Mouse (Mus musculus): ENCODE data around the gene Zfp110. TPM values are rescaled to one million over a fixed set of nuclear protein-coding genes. Genes with fewer than 3 reads are reported as not detected.
A peak's percentile ranks its signal among the peaks of the same experiment; 100 is the strongest.
"Not testable (repeated sequence)": the region's sequence is repeated elsewhere in the genome, so short reads cannot be mapped to it uniquely, and the experiment has no call there.

Gene Zfp110
- polyA plus RNA-seq, 1 experiment from 2014 or later = 21.6 TPM

GRCm38 (mm10) chr7:12815566-12815965 is 19.0 kb upstream of the Zfp110 start:
- peaks cover 17% of the 10 kb centered on the region for H3K9me3 ChIP-seq (replicated peaks; ENCODE audit: control insufficient read depth, low read length)
- ATAC-seq (replicated peaks; ENCODE audit: insufficient number of reproducible peaks, low FRiP score, low TSS enrichment) = no peak
- H3K9ac ChIP-seq (ENCODE audit: low read depth, low read length) = no peak overlapping the region
- no peak overlapping the region for H3K4me2 ChIP-seq
- 0 out of 2 replicates have a peak, but pooled peaks cover 2% of the 10 kb centered on the region for H3K4me1 ChIP-seq (ENCODE audit: control insufficient read depth, insufficient read depth, low read length)
- H3K4me3 ChIP-seq (ENCODE audit: low read depth, low read length) = no peak overlapping the region
- 99% methylated on average over 8 of the region's 8 CpGs for WGBS (ENCODE audit: insufficient replicate concordance)
- H3K27ac ChIP-seq (ENCODE audit: low read depth, low read length) = no peak overlapping the region
- no peaks in the 10 kb centered on the region for H3K27me3 ChIP-seq (ENCODE audit: control insufficient read depth, insufficient read depth, low read length)
- H3K36me3 ChIP-seq (ENCODE audit: control insufficient read depth, insufficient read depth, low read length) = peaks cover 22% of the 10 kb centered on the region

GRCm38 (mm10) chr7:12818521-12819295 is 15.9 kb upstream of the Zfp110 start, which contains the start of gene Zfp329:
Zfp329 (minus strand) TSS chr7:12818858.
- H3K4me1 ChIP-seq (ENCODE audit: control insufficient read depth, insufficient read depth, low read length) = 0 out of 2 replicates have a peak, but pooled peaks cover 2% of the 10 kb centered on the region
- under 1% methylated on average over 40 of the region's 40 CpGs for WGBS (ENCODE audit: insufficient replicate concordance)
- peak within 1 kb of the TSS; percentile 84 for H3K9ac ChIP-seq (ENCODE audit: low read depth, low read length)
- peak within 1 kb of the TSS; percentile 68 for H3K4me3 ChIP-seq (ENCODE audit: low read depth, low read length)
- H3K27ac ChIP-seq (ENCODE audit: low read depth, low read length) = peak within 1 kb of the TSS; percentile 18
- H3K9me3 ChIP-seq (replicated peaks; ENCODE audit: control insufficient read depth, low read length) = peaks cover 12% of the 10 kb centered on the region
- H3K36me3 ChIP-seq (ENCODE audit: control insufficient read depth, insufficient read depth, low read length) = peaks cover 10% of the 10 kb centered on the region
- H3K4me2 ChIP-seq = peak within 1 kb of the TSS; percentile 72
- H3K27me3 ChIP-seq (ENCODE audit: control insufficient read depth, insufficient read depth, low read length) = no peaks in the 10 kb centered on the region
- ATAC-seq (replicated peaks; ENCODE audit: insufficient number of reproducible peaks, low FRiP score, low TSS enrichment) = peak; percentile 88

GRCm38 (mm10) chr7:12835193-12835671 is 671 bp downstream of the Zfp110 start:
- Histone ChIP-seq H3K36me3 (ENCODE audit: control insufficient read depth, insufficient read depth, low read length) (peaks cover 33% of the 10 kb centered on the region), H3K9ac (ENCODE audit: low read depth, low read length) (peak overlapping the region; percentile 88), H3K27me3 (ENCODE audit: control insufficient read depth, insufficient read depth, low read length) (no peaks in the 10 kb centered on the region), H3K4me2 (peak overlapping the region; percentile 74), H3K4me1 (ENCODE audit: control insufficient read depth, insufficient read depth, low read length) (no peaks in the 10 kb centered on the region), H3K4me3 (ENCODE audit: low read depth, low read length) (peak overlapping the region; percentile 75), H3K9me3 (replicated peaks; ENCODE audit: control insufficient read depth, low read length) (peaks cover 29% of the 10 kb centered on the region), H3K27ac (ENCODE audit: low read depth, low read length) (peak overlapping the region; percentile 62; the same call in 1 of the 2 replicates)
- peak; percentile 31; the same call in 1 of the 2 replicates for ATAC-seq (replicated peaks; ENCODE audit: insufficient number of reproducible peaks, low FRiP score, low TSS enrichment)
- WGBS (ENCODE audit: insufficient replicate concordance) = 39% methylated on average over 13 of the region's 13 CpGs

- Histone ChIP-seq H3K36me3 (ENCODE audit: control insufficient read depth, insufficient read depth, low read length) (peaks cover 38% of the 10 kb centered on the region), H3K9me3 (replicated peaks; ENCODE audit: control insufficient read depth, low read length) (peaks cover 31% of the 10 kb centered on the region), H3K27ac (ENCODE audit: low read depth, low read length) (no peak overlapping the region), H3K4me1 (ENCODE audit: control insufficient read depth, insufficient read depth, low read length) (no peaks in the 10 kb centered on the region), H3K27me3 (ENCODE audit: control insufficient read depth, insufficient read depth, low read length) (no peaks in the 10 kb centered on the region), H3K9ac (ENCODE audit: low read depth, low read length) (no peak overlapping the region), H3K4me3 (ENCODE audit: low read depth, low read length) (peak overlapping the region; percentile 75), H3K4me2 (peak overlapping the region; percentile 74)
- ATAC-seq (replicated peaks; ENCODE audit: insufficient number of reproducible peaks, low FRiP score, low TSS enrichment) = no peak
- 91% methylated on average over 4 of the region's 4 CpGs for WGBS (ENCODE audit: insufficient replicate concordance)
Measured at GRCm38 (mm10) chr7:12835779-12836178, 1.2 kb downstream of the Zfp110 start.

GRCm38 (mm10) chr7:12874301-12874700 is 39.7 kb downstream of the Zfp110 start:
- H3K4me2 ChIP-seq = no peak overlapping the region
- H3K4me3 ChIP-seq (ENCODE audit: low read depth, low read length) = no peak overlapping the region
- WGBS (ENCODE audit: insufficient replicate concordance) = 29% methylated on average over 3 of the region's 3 CpGs
- H3K27me3 ChIP-seq (ENCODE audit: control insufficient read depth, insufficient read depth, low read length) = no peaks in the 10 kb centered on the region
- H3K27ac ChIP-seq (ENCODE audit: low read depth, low read length) = no peak overlapping the region
- no peaks in the 10 kb centered on the region for H3K9me3 ChIP-seq (replicated peaks; ENCODE audit: control insufficient read depth, low read length)
- H3K36me3 ChIP-seq (ENCODE audit: control insufficient read depth, insufficient read depth, low read length) = no peaks in the 10 kb centered on the region
- no peaks in the 10 kb centered on the region for H3K4me1 ChIP-seq (ENCODE audit: control insufficient read depth, insufficient read depth, low read length)
- H3K9ac ChIP-seq (ENCODE audit: low read depth, low read length) = no peak overlapping the region
- ATAC-seq (replicated peaks; ENCODE audit: insufficient number of reproducible peaks, low FRiP score, low TSS enrichment) = no peak

GRCm38 (mm10) chr7:12880036-12880435 is 45.5 kb downstream of the Zfp110 start:
- Histone ChIP-seq H3K4me1 (ENCODE audit: control insufficient read depth, insufficient read depth, low read length) (peaks cover 5% of the 10 kb centered on the region; the same call in 1 of the 2 replicates), H3K27me3 (ENCODE audit: control insufficient read depth, insufficient read depth, low read length) (no peaks in the 10 kb centered on the region), H3K36me3 (ENCODE audit: control insufficient read depth, insufficient read depth, low read length) (0 out of 2 replicates have a peak, but pooled peaks cover 5% of the 10 kb centered on the region), H3K4me2 (no peak overlapping the region), H3K9ac (ENCODE audit: low read depth, low read length) (no peak overlapping the region), H3K27ac (ENCODE audit: low read depth, low read length) (no peak overlapping the region), H3K4me3 (ENCODE audit: low read depth, low read length) (no peak overlapping the region), H3K9me3 (replicated peaks; ENCODE audit: control insufficient read depth, low read length) (no peaks in the 10 kb centered on the region)
- ATAC-seq (replicated peaks; ENCODE audit: insufficient number of reproducible peaks, low FRiP score, low TSS enrichment) = no peak

GRCm38 (mm10) chr7:12880497-12880896 is 45.9 kb downstream of the Zfp110 start:
- not testable (repeated sequence) for H3K27me3 ChIP-seq (ENCODE audit: control insufficient read depth, insufficient read depth, low read length); H3K4me1 ChIP-seq (ENCODE audit: control insufficient read depth, insufficient read depth, low read length); H3K9me3 ChIP-seq (replicated peaks; ENCODE audit: control insufficient read depth, low read length); H3K9ac ChIP-seq (ENCODE audit: low read depth, low read length); H3K27ac ChIP-seq (ENCODE audit: low read depth, low read length); H3K36me3 ChIP-seq (ENCODE audit: control insufficient read depth, insufficient read depth, low read length); ATAC-seq (replicated peaks; ENCODE audit: insufficient number of reproducible peaks, low FRiP score, low TSS enrichment)
- 44% methylated on average over 8 of the region's 8 CpGs for WGBS (ENCODE audit: insufficient replicate concordance)
- H3K4me2 ChIP-seq = peak overlapping the region; percentile 79
- H3K4me3 ChIP-seq (ENCODE audit: low read depth, low read length) = peak overlapping the region; percentile 77

GRCm38 (mm10) chr7:12880911-12881660 is 46.5 kb downstream of the Zfp110 start, which contains the start of gene Zfp128:
Zfp128 (plus strand) TSS chr7:12881177.
- Histone ChIP-seq H3K4me3 (ENCODE audit: low read depth, low read length) (peak within 1 kb of the TSS; percentile 77), H3K4me1 (ENCODE audit: control insufficient read depth, insufficient read depth, low read length) (peaks cover 5% of the 10 kb centered on the region; the same call in 1 of the 2 replicates), H3K4me2 (peak within 1 kb of the TSS; percentile 79), H3K27ac (ENCODE audit: low read depth, low read length) (no peak within 1 kb of the TSS), H3K36me3 (ENCODE audit: control insufficient read depth, insufficient read depth, low read length) (peaks cover 12% of the 10 kb centered on the region), H3K27me3 (ENCODE audit: control insufficient read depth, insufficient read depth, low read length) (no peaks in the 10 kb centered on the region), H3K9ac (ENCODE audit: low read depth, low read length) (peak within 1 kb of the TSS; percentile 82), H3K9me3 (replicated peaks; ENCODE audit: control insufficient read depth, low read length) (no peaks in the 10 kb centered on the region)
- ATAC-seq (replicated peaks; ENCODE audit: insufficient number of reproducible peaks, low FRiP score, low TSS enrichment) = peak; percentile 100
- WGBS (ENCODE audit: insufficient replicate concordance) = 1% methylated on average over 35 of the region's 35 CpGs

All from heart, embryonic 11.5 days (tissue).